Mouse (Mus musculus): ENCODE measurements around the gene Dact3. TPM values are rescaled to one million over a fixed set of nuclear protein-coding genes. Genes with fewer than 3 reads are reported as not detected.

The Dact3 gene
- total RNA-seq, 2 experiments from 2014 or later: 176 to 184 TPM

DNA sequence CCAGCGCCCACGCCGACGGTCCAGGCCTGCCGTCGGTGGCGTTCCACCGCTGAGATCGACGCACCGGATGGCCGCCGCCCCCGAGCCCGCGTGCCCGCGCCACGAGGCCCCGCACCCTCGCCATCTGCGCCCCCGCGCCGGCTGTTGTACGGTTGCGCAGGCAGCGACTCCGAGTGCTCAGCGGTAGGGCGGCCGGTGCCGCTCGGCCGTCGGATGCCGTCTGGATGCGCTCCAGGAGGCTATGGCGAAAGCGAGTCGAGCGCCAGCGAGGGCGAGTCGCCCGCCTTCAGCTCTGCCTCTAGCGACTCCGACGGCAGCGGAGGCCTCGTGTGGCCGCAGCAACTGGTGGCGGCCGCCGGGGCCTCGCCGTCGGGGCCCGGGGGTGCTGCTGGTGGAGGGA is 10.8 kb downstream of the Dact3 start:
- DNase-seq (ENCODE audit: low spot score in 2 of 2): no peak
- intact Hi-C loops (cut with DNase I): no loop called here

DNA sequence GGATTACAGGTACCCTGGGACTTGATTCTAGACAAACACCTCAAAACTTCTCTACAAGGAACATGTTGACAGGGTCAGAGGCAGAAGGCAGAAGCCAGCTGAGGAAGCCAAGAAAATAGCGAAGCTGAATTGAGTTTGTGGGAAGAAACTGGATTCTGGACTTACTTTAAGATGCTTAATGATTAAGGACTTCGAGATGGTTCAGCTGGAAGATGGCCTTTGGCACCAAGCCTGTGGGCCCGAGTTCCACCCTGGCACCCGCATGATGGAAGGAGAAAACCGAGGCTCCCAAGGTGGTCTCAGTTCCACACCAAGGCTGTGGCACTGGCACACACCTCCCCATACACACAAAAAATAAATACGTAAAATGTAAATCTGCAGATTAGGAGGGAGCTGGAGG is 15.4 kb downstream of the Dact3 start:
- intact Hi-C loops (cut with DNase I): loop anchor here (10.0 kb wide), 1 partner anchor 146 kb away; no protein-coding TSS in a partner anchor
- DNase-seq (ENCODE audit: low spot score in 2 of 2): no peak

DNA sequence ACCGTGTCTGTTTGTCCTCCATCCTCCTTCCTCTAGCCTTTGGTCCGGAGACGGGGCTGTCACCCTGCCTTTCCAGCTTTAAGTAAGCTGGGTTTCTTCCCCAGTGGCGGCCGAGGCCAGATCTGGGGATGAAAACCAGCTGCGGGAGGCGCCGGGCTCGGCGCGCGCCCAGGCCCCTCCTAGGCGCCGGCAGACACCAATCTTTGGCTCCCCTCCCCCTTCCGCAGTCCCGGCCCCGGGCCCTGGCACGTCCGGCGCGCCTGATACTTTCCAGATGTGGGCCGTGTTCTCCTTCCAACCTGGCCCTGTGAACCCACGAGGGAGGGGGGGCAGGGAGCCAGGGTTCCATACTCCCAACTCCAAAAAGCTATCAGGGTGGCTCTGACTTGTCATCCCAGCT is 15.8 kb downstream of the Dact3 start:
- intact Hi-C loops (cut with DNase I): loop anchor here (1.0 to 10.0 kb wide), 2 partner anchors 15 to 146 kb away; no protein-coding TSS in a partner anchor
- DNase-seq (ENCODE audit: low spot score in 2 of 2): no peak

DNA sequence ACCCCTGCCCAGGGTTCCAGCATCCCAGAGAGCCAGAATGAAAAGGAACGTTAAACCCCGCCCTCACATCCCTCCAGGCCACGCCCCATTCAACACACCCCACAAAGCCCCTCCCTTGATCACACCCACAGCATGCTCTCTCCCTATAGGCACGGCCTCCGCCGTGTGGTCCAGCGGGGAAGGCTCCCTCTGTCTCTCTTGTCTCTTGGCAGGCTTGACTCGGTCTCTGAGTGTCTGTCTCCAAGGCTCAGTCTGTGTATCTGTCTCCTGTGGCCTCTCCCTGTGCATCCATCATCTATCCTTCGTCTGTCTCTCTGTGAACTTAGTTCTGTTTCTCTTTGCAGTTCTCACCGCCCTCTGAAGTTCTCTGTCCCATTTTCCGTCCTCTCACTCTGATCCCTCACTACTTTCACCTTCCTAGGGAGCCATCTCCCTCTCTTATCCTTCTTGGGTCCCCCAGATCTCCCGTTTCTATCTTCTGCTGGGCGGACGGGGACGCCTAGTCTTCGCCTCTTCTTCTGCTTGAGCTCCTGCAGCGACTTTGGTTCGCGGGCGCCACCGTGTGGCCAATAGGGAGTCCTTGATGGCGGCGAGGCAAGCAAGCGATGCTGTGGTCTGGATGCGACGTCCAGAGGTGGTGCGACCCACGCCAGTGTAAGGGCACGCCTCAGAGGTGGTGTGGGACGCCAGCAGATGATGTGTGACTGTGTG is 16.7 kb downstream of the Dact3 start, which contains the start of gene Gng8:
Gng8 (plus strand) TSS at position 146 of the 711 bp plus-strand sequence.
- DNase-seq (ENCODE audit: low spot score in 2 of 2): peak; percentile 86 to 88
- intact Hi-C loops (cut with DNase I): loop anchor here (1.0 to 10.0 kb wide), 2 partner anchors 15 to 147 kb away; no protein-coding TSS in a partner anchor

DNA sequence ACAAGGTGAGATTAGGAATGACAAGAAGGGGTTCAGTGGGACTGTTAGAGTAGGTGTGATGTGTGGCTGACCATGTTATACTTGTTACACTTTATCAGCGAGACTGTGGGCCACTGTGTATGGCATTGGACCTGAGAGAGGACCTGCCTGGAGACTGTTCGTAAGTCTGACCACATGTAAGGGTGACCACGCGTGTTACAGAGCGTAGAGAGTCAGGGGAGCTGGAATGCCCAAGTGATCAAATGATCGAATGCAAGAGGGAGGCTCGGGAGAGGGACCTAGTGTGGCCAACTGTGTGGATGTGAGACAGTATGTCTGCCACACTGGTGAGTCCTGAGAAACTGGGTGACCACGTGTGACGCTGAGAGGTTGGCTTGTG is 17.2 kb downstream of the Dact3 start:
- no peak for DNase-seq (ENCODE audit: low spot score in 2 of 2)
- intact Hi-C loops (cut with DNase I): loop anchor here (10.0 kb wide), 1 partner anchor 148 kb away; no protein-coding TSS in a partner anchor

DNA sequence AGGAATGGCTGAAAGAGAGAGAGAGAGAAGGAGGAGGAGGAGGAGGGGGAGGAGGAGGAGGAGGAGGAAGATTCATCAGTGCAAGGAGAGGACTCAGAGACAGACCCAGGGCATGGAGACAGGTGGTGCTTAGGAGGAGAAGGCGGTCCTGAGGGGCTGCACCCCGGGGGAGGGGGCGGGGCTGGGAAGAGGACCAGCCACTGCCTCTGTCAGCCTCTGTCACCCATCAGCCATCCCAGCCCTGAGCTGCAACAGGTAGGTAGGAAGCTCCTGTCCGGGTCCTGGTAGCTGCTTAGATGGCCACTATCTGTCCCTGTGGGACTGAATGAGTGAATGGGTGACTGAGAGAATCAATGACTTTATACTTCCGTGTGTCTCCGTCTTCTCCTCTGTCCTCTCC is 18.5 kb downstream of the Dact3 start:
- no peak for DNase-seq (ENCODE audit: low spot score in 2 of 2)
- intact Hi-C loops (cut with DNase I): loop anchor here (2.0 to 10.0 kb wide), 2 partner anchors 19 to 149 kb away; no protein-coding TSS in a partner anchor

DNA sequence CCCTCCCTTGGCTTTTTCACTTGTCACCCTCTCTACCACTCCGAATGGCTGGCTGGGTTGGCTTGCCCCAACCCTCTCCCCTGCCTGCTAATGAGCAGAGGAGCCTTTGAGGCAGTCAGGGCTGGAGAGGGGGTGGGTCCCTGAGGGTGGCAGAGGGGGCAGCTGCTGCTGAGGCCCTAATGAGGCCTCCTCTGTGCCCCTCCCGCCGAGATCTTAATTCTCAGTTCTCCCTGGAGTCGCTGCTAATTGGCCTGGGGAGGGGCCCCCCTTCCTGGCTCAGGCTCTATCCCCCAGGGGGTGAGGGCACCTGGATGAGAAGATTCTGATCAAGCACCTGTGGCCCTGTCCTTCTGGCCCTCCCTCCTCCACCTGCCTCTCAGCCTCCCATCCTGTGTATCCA is 19.2 kb downstream of the Dact3 start:
- DNase-seq (ENCODE audit: low spot score in 2 of 2): no peak
- intact Hi-C loops (cut with DNase I): loop anchor here (2.0 to 10.0 kb wide), 2 partner anchors 19 to 149 kb away; no protein-coding TSS in a partner anchor

DNA sequence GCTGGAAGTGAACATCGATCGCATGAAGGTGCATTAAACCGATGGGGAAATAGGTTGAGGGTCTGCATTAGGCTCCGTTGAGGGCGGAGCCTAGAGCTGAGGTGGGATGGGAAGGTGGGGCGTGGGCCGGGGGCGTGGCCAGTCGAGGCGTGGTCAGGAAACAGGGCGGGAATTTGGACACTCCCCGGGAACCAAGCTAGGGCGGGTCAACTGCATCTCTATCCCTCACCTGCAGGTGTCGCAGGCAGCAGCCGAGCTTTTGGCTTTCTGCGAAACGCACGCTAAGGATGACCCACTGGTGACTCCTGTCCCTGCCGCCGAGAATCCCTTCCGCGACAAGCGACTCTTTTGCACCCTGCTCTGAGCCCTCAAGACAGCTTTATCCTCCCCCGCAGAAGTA is 19.9 kb downstream of the Dact3 start:
- DNase-seq (ENCODE audit: low spot score in 2 of 2): peak; percentile 66 to 76
- intact Hi-C loops (cut with DNase I): loop anchor here (2.0 to 10.0 kb wide), 2 partner anchors 18 to 150 kb away; no protein-coding TSS in a partner anchor

DNA sequence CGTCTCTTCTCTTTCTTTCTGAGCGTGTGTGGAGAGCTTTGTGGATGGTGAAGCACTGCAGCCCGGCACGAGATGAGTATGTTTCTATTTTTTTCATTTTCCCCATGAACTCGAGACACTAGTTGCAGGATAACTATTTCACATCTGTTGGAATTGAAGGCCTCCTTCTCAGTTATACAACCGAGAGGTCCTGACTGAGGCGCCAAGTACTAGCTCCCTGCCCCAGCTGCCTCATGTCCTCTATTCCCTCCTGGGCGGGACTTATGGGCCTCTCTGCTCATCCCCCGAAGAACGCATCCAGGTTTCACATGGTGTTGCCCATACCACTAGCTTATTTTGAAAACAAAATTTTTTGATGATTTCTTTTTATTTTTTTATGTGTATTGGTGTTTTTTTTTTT is 20.4 kb downstream of the Dact3 start:
- intact Hi-C loops (cut with DNase I): loop anchor here (2.0 to 10.0 kb wide), 2 partner anchors 17 to 151 kb away; no protein-coding TSS in a partner anchor
- no peak for DNase-seq (ENCODE audit: low spot score in 2 of 2)

DNA sequence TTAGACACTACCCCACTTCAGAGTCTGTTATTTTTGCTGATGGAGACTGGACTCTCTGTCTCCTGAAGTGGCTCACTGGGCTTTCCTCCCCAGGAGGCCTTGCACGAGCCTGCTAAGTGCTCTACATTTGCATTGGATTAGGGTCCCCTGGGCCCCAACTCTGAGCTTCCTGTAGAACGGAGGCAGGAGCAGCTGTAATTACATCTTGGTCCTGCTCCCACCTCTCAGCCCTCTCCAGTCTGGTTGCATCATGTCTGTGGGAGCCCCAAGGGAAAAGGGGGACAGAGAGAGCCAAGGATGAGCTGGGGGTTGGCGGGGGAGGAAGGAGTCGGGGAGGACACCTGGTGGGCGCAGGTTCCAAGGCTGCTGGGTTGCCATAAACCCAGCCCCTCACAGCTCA is 25.4 kb downstream of the Dact3 start:
- DNase-seq (ENCODE audit: low spot score in 2 of 2): no peak
- intact Hi-C loops (cut with DNase I): no loop called here

DNA sequence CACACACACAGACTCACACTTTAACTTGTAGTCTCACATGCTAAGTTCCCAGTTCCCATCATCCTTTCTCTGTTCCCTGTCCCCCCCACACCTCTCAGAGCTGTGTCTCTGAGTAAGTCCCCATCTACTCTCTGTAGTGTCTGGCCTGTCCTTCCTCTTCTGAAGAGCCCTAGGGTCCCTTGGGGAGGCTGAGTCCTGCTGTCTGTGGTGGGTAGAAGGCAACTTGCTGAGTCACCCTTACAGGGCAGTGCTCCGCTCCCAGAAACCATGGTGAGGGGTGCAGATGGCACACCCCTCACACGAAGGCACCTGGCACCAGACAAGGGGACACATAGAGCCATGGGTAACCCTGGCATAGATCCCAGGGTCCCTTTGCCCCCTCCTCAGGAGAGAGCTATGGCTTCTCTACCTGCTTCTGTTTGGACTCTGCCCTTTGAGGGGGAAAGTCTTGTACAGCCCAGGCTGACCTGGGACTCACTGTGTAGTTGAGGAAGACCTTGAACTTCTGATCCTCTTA is 28.4 kb downstream of the Dact3 start:
- intact Hi-C loops (cut with DNase I): no loop called here
- no peak for DNase-seq (ENCODE audit: low spot score in 2 of 2)

DNA sequence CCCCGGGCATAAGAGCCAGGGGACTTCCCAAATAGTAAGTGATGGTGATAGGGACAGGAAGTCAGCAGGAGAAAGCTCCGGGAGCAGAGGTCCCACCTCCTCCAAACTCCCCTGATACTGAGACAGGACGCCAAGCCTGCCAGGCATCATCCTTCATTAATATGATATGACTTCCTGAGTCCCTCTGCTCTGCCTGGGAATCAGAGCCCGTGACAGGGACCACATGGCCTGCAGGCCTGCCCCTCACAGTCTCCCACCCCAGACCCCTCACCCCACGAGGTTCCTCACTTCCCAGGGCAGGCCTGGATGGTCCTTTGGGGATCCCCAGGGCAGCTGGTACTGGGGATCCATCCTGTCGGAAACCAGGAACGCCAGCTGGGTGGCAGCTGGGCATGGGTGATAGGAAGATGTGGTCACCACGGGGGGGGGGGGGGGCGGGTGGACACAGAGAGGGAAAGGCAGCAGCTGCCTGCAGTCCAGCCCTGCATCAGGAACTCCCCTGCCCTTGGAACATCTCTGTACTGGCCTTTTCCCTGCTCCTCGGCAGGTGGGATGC is 29.1 kb downstream of the Dact3 start:
- intact Hi-C loops (cut with DNase I): no loop called here

DNA sequence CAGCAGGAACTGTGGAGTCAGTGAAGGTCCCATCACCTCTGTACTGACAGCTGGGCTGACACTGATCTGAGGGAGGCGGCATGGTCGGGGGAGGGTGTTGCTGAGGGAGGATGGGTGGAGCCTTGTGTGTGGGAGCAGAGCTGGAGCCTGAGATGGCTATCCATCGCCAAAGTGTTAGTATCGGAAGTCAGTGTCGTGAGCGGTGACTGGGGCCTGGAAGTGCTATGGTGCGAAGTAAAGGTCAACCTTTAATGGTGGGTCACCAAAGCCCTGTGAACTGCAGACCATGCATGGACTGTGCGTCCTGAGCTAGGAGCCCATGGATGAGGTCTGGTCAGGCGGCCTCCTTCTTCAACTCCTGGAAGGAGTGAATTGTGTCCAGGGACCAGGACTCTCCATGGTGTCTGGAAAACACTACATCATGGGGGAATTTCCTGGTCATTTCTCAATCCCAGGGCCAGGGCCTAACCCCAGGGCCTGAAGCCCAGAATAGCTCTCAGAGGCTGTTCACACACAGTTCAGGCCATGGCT is 30.4 kb downstream of the Dact3 start:
- intact Hi-C loops (cut with DNase I): no loop called here
- DNase-seq (ENCODE audit: low spot score in 2 of 2): no peak

More for the DNA sequence above, 29.1 kb downstream of the Dact3 start:
- DNase-seq (ENCODE audit: low spot score in 2 of 2): no peak

DNA sequence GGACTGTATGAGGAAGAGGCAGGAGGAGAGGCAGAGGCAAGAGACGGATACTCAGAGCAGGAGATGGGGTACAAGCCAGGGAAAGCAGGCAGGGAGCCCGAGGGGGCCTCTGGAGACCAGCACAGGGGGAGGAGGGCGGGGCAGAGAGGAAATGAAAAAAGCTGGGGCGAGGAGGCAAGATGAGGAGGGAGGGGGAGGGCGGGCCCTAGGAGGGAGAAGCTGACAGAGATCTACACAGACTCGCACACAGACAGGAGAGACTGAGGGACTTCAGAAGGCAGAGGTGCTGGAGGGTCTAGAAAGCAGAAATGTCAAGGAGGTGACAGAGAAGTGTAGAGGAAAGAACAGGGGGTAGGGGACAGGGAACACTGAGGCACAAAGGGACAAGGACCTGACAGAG is 31.2 kb downstream of the Dact3 start, which contains the start of gene Ptgir:
Ptgir (plus strand) TSS at position 210 of the 400 bp plus-strand sequence.
- intact Hi-C loops (cut with DNase I): no loop called here
- DNase-seq (ENCODE audit: low spot score in 2 of 2): no peak

DNA sequence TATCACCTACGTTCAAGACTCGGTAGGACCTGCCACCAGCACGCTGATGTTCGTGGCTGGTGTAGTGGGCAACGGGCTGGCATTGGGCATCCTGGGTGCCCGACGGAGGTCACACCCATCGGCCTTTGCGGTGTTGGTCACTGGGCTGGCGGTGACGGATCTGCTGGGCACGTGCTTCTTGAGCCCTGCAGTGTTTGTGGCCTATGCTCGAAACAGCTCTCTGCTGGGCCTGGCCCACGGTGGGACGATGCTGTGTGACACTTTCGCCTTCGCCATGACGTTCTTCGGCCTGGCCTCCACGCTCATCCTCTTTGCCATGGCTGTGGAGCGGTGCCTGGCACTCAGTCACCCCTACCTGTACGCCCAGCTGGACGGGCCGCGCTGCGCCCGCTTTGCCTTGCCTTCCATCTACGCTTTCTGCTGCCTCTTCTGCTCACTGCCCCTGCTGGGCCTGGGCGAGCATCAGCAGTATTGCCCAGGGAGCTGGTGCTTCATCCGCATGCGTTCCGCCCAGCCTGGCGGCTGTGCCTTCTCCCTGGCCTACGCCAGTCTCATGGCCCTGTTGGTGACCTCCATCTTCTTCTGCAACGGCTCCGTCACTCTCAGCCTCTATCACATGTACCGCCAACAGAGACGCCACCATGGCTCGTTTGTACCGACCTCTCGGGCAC is 31.9 kb downstream of the Dact3 start:
- intact Hi-C loops (cut with DNase I): no loop called here
- no peak for DNase-seq (ENCODE audit: low spot score in 2 of 2)

DNA sequence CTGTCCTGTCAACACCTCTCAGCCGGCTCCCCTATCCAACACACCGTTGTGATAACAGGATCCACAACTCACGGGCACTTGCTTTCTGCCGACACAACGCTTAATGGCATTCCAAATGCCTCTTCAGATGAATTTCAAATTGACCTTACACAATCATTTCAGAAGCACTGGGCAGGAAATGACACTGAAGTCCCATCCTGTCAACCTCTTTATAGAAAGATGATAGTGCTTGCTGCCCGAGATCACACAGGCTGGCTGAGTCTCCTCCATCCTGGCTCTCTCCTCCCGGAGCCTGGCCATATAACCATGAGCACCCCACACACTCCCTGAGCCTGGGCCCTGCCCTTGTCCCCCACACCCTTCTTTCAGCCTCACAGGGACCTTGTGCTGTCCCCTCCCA is 32.7 kb downstream of the Dact3 start:
- intact Hi-C loops (cut with DNase I): no loop called here
- DNase-seq (ENCODE audit: low spot score in 2 of 2): no peak

DNA sequence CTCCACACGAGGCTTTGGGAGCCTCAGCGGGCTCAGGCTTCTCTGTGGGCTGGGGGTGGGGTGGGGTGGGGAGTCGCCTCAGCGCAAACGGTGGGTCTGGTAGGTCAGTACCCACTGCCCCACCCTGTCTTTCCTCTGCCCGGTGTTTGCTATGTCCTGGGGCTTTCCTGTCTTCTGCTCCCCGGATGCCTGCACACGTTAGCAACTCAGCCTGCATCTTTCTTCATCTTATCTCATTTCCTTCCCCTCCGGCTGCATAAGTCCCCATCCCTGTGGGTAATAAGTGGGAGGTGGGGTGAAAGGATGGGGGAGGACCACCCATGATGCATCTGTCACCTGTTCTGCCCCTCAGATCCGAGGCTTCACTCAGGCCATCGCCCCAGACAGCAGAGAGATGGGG is 33.2 kb downstream of the Dact3 start:
- intact Hi-C loops (cut with DNase I): no loop called here
- DNase-seq (ENCODE audit: low spot score in 2 of 2): no peak

DNA sequence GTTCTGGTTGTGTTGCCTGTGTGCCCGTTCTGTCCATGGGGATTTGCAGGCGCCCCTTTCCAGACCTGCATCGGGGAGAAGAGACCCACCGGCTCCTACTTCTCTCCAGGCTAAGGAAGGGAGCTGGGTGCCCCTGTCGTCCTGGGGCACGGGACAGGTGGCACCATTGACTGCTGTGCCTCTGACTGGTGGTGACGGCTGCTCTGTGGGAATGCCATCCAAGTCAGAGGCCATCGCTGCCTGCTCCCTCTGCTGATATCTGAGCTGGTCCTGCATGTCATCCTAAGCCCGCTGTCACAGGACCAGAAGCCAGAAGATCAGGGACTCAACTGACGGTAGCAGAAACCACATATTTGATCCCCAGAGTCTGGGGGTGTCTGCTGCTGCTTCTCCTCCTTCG is 33.7 kb downstream of the Dact3 start:
- intact Hi-C loops (cut with DNase I): no loop called here
- no peak for DNase-seq (ENCODE audit: low spot score in 2 of 2)

DNA sequence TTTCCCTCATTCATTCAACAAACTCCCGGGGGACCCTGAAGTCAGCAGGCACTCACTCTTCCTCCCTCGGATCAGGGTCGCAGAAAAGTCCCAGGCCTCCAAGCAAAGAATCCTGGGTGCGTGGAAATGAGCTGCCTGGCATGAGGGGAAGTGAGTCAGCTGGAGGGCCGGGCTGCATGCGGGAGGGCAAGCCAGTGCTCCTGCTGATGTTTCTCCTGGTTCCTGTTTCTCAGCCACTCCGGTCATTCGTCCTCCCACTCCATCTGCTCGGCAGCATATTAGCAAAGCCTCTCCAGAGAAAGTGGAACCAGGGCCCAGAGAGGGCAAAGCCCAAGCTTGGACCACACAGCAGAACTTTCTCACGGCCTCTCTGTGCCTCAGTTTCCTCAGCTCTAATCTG is 34.8 kb downstream of the Dact3 start:
- intact Hi-C loops (cut with DNase I): loop anchor here (5.0 kb wide), 1 partner anchor 38 kb away; no protein-coding TSS in a partner anchor
- DNase-seq (ENCODE audit: low spot score in 2 of 2): no peak

DNA sequence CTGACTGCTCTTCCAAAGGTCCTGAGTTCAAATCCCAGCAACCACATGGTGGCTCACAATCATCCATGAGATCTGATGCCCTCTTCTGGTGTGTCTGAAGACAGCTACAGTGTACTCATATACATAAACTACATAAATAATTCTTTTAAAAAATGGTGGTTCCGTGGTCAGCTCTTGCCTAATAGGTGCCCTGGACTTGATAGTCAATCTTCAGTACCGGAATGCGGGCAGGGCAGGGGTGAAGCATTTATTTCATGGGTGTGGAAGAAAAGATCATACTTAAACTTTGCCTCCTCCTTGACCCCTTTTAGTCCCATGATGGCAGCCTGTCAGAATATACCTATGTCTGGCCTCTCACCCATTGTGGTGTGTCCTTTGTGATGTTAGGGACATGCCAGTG is 36.8 kb downstream of the Dact3 start:
- intact Hi-C loops (cut with DNase I): loop anchor here (2.0 to 5.0 kb wide), 2 partner anchors 17 to 40 kb away; no protein-coding TSS in a partner anchor
- DNase-seq (ENCODE audit: low spot score in 2 of 2): no peak
